Mouse (Mus musculus) gastrocnemius, postnatal 4 days (tissue): ENCODE results near the gene Tmem43. TPM values are rescaled to one million over a fixed set of nuclear protein-coding genes. Genes with fewer than 3 reads are reported as not detected.

Experiments
- DNase-seq, 2 experiments: peaks; one replicate each; pipeline ENCODE4 v3.0.0; 2021 to 2022; ENCODE audit warnings: low spot score in 2 of 2, mixed read lengths in 2 of 2
- total RNA-seq, 2 experiments: library from RNA; stranded (reverse); gene quantifications; 2 replicates each; pipeline ENCODE4 v1.2.3; 2021

Tmem43 gene
- total RNA-seq, 2 experiments from 2014 or later, result 39.1 to 44.9 TPM

GRCm38 (mm10) chr6:91488496-91489212 is 15.2 kb downstream of the Tmem43 start:
- DNase-seq, result peak in 1 of 2 experiments; percentile 28

GRCm38 (mm10) chr6:91489872-91490271 is 16.4 kb downstream of the Tmem43 start:
- DNase-seq, result no peak

- no peak for DNase-seq
Measured at GRCm38 (mm10) chr6:91491004-91491403, 17.5 kb downstream of the Tmem43 start.

- DNase-seq, result no peak
Measured at GRCm38 (mm10) chr6:91493053-91493452, 19.6 kb downstream of the Tmem43 start.

GRCm38 (mm10) chr6:91494526-91494925 is 21.0 kb downstream of the Tmem43 start:
- DNase-seq, result no peak

GRCm38 (mm10) chr6:91503302-91503701 is 29.8 kb downstream of the Tmem43 start:
- no peak for DNase-seq

- no peak for DNase-seq
Measured at GRCm38 (mm10) chr6:91506036-91506435, 32.5 kb downstream of the Tmem43 start.

- no peak for DNase-seq
Measured at GRCm38 (mm10) chr6:91508041-91508440, 34.5 kb downstream of the Tmem43 start.

- peak; percentile 62 to 76 for DNase-seq
Measured at GRCm38 (mm10) chr6:91509326-91509725, 35.8 kb downstream of the Tmem43 start.

GRCm38 (mm10) chr6:91510211-91510610 is 36.7 kb downstream of the Tmem43 start:
- DNase-seq, result no peak

GRCm38 (mm10) chr6:91514135-91514534 is 40.6 kb downstream of the Tmem43 start:
- no peak for DNase-seq

GRCm38 (mm10) chr6:91514737-91515362 is 41.3 kb downstream of the Tmem43 start:
- no peak for DNase-seq

- DNase-seq, result peak; percentile 93 to 97
Measured at GRCm38 (mm10) chr6:91515545-91516449, 42.3 kb downstream of the Tmem43 start, which contains the start of the genes Xpc and Lsm3. TSS of gene Xpc (minus strand) at chr6:91515888. TSS of gene Lsm3 (plus strand) at chr6:91515928.

GRCm38 (mm10) chr6:91518454-91519020 is 45.0 kb downstream of the Tmem43 start:
- DNase-seq, result no peak

GRCm38 (mm10) chr6:91522816-91523215 is 49.3 kb downstream of the Tmem43 start:
- no peak for DNase-seq

GRCm38 (mm10) chr6:91525544-91525943 is 52.0 kb downstream of the Tmem43 start:
- no peak for DNase-seq

- DNase-seq, result no peak
Measured at GRCm38 (mm10) chr6:91527227-91527860, 53.8 kb downstream of the Tmem43 start.

GRCm38 (mm10) chr6:91528265-91528664 is 54.8 kb downstream of the Tmem43 start:
- DNase-seq, result no peak

GRCm38 (mm10) chr6:91530673-91531072 is 57.2 kb downstream of the Tmem43 start:
- DNase-seq, result no peak

- DNase-seq, result no peak
Measured at GRCm38 (mm10) chr6:91531276-91531675, 57.8 kb downstream of the Tmem43 start.

GRCm38 (mm10) chr6:91532661-91533060 is 59.2 kb downstream of the Tmem43 start:
- no peak for DNase-seq
